Mouse (Mus musculus): Measurements from ENCODE around the gene Snap23. TPM values are rescaled to one million over a fixed set of nuclear protein-coding genes. Genes with fewer than 3 reads are reported as not detected.

Gene Snap23
- total RNA-seq, 2 experiments from 2014 or later = 41.1 to 91.2 TPM

GRCm38 (mm10) chr2:120577799-120578198 lies 10.3 kb downstream of the Snap23 start:
- ATAC-seq (replicated peaks; ENCODE audit: low FRiP score, poor library complexity, severe bottlenecking) = no peak

GRCm38 (mm10) chr2:120578286-120578685 lies 10.8 kb downstream of the Snap23 start:
- no peak for ATAC-seq (replicated peaks; ENCODE audit: low FRiP score, poor library complexity, severe bottlenecking)

GRCm38 (mm10) chr2:120589759-120590158 lies 22.3 kb downstream of the Snap23 start:
- no peak for ATAC-seq (replicated peaks; ENCODE audit: low FRiP score, poor library complexity, severe bottlenecking)

GRCm38 (mm10) chr2:120592227-120592626 lies 24.8 kb downstream of the Snap23 start:
- ATAC-seq (replicated peaks; ENCODE audit: low FRiP score, poor library complexity, severe bottlenecking) = no peak

GRCm38 (mm10) chr2:120597734-120598133 lies 30.3 kb downstream of the Snap23 start:
- no peak for ATAC-seq (replicated peaks; ENCODE audit: low FRiP score, poor library complexity, severe bottlenecking)

- no peak for ATAC-seq (replicated peaks; ENCODE audit: low FRiP score, poor library complexity, severe bottlenecking)
Measured at GRCm38 (mm10) chr2:120599506-120599905, 32.0 kb downstream of the Snap23 start.

GRCm38 (mm10) chr2:120606021-120606690 lies 38.7 kb downstream of the Snap23 start:
- no peak for ATAC-seq (replicated peaks; ENCODE audit: low FRiP score, poor library complexity, severe bottlenecking)

- peak; percentile 92 for ATAC-seq (replicated peaks; ENCODE audit: low FRiP score, poor library complexity, severe bottlenecking)
Measured at GRCm38 (mm10) chr2:120608830-120609723, 41.6 kb downstream of the Snap23 start, which contains the start of the genes Haus2 and Lrrc57. TSS of gene Haus2 (plus strand) at chr2:120609383. TSS of gene Lrrc57 (minus strand) at chr2:120609520.

GRCm38 (mm10) chr2:120616279-120617163 lies 49.0 kb downstream of the Snap23 start:
- ATAC-seq (replicated peaks; ENCODE audit: low FRiP score, poor library complexity, severe bottlenecking) = no peak

GRCm38 (mm10) chr2:120619538-120619937 lies 52.1 kb downstream of the Snap23 start:
- no peak for ATAC-seq (replicated peaks; ENCODE audit: low FRiP score, poor library complexity, severe bottlenecking)

- ATAC-seq (replicated peaks; ENCODE audit: low FRiP score, poor library complexity, severe bottlenecking) = no peak
Measured at GRCm38 (mm10) chr2:120622920-120623319, 55.4 kb downstream of the Snap23 start.

- peak; percentile 21 for ATAC-seq (replicated peaks; ENCODE audit: low FRiP score, poor library complexity, severe bottlenecking)
Measured at GRCm38 (mm10) chr2:120628076-120628865, 60.8 kb downstream of the Snap23 start.

GRCm38 (mm10) chr2:120628886-120629735 lies 61.6 kb downstream of the Snap23 start, which contains the start of gene Stard9:
TSS of gene Stard9 (plus strand) at chr2:120629121.
- ATAC-seq (replicated peaks; ENCODE audit: low FRiP score, poor library complexity, severe bottlenecking) = peak; percentile 99

GRCm38 (mm10) chr2:120630246-120630645 lies 62.8 kb downstream of the Snap23 start:
- ATAC-seq (replicated peaks; ENCODE audit: low FRiP score, poor library complexity, severe bottlenecking) = no peak

- ATAC-seq (replicated peaks; ENCODE audit: low FRiP score, poor library complexity, severe bottlenecking) = no peak
Measured at GRCm38 (mm10) chr2:120630655-120631054, 63.2 kb downstream of the Snap23 start.

- 0 out of 2 replicates have a peak, but pooled peaks have one; percentile 22 for ATAC-seq (replicated peaks; ENCODE audit: low FRiP score, poor library complexity, severe bottlenecking)
Measured at GRCm38 (mm10) chr2:120631521-120631920, 64.0 kb downstream of the Snap23 start.

GRCm38 (mm10) chr2:120631957-120632356 lies 64.5 kb downstream of the Snap23 start:
- ATAC-seq (replicated peaks; ENCODE audit: low FRiP score, poor library complexity, severe bottlenecking) = no peak

- no peak for ATAC-seq (replicated peaks; ENCODE audit: low FRiP score, poor library complexity, severe bottlenecking)
Measured at GRCm38 (mm10) chr2:120640835-120641234, 73.4 kb downstream of the Snap23 start.
